Mouse (Mus musculus) myocyte (in vitro differentiated cells): Measurements from ENCODE around the gene Klhl36. TPM values are rescaled to one million over a fixed set of nuclear protein-coding genes. Genes with fewer than 3 reads are reported as not detected.
A peak's percentile ranks its signal among the peaks of the same experiment; 100 is the strongest.

Source experiments
- H3K27me3 ChIP-seq: one replicate; pipeline ENCODE4 v1.6.1; 2011; ENCODE audit not compliant: control insufficient read depth, insufficient read depth, insufficient read length
- H3K36me3 ChIP-seq: one replicate; pipeline ENCODE4 v1.6.1; 2011; ENCODE audit not compliant: control insufficient read depth, insufficient read depth
- H3K4me2 ChIP-seq: one replicate; pipeline ENCODE4 v1.6.1; 2011; ENCODE audit warnings: low read depth, control low read depth
- H3K4me3 ChIP-seq: one replicate; pipeline ENCODE4 v1.5.1; 2011; ENCODE audit warnings: mild to moderate bottlenecking, control low read depth, moderate library complexity
- H3K79me2 ChIP-seq: one replicate; pipeline ENCODE4 v1.6.1; 2011; ENCODE audit not compliant: control insufficient read depth, insufficient read depth
- H3ac ChIP-seq: one replicate; pipeline ENCODE4 v1.6.1; 2011; ENCODE audit not compliant: control insufficient read depth, insufficient read length
- CEBPB ChIP-seq: IDR thresholded peaks from 2 replicates; pipeline ENCODE4 v1.6.1; 2011; ENCODE audit warnings: mild to moderate bottlenecking, moderate library complexity; ENCODE audit not compliant: poor library complexity, insufficient read depth, severe bottlenecking
- MAX ChIP-seq: IDR thresholded peaks from one replicate; pipeline ENCODE4 v1.6.1; 2011; ENCODE audit warnings: low read depth, mild to moderate bottlenecking, control low read depth
- MYOD1 ChIP-seq, 3 experiments: IDR thresholded peaks; one replicate each; pipeline ENCODE4 v1.6.1; 2011; ENCODE audit warnings: control low read depth in 2 of 3, low read depth in 2 of 3, mild to moderate bottlenecking in 2 of 3, moderate library complexity in 1 of 3; ENCODE audit not compliant: insufficient read length in 2 of 3, control insufficient read depth in 1 of 3
- MYOG ChIP-seq, 3 experiments: IDR thresholded peaks; one replicate each; pipeline ENCODE4 v1.6.1; 2011; ENCODE audit warnings: control low read depth in 2 of 3, low read depth in 2 of 3, mild to moderate bottlenecking in 2 of 3; ENCODE audit not compliant: insufficient read length in 2 of 3, control insufficient read depth in 1 of 3, insufficient read depth in 1 of 3
- POLR2A ChIP-seq: IDR thresholded peaks from one replicate; pipeline ENCODE4 v1.6.1; 2011; ENCODE audit warnings: low read depth, mild to moderate bottlenecking, control low read depth, moderate library complexity; ENCODE audit not compliant: insufficient read length
- POLR2AphosphoS2 ChIP-seq: IDR thresholded peaks from one replicate; pipeline ENCODE4 v1.6.1; 2011; ENCODE audit warnings: low read depth, control low read depth; ENCODE audit not compliant: insufficient read length
- REST ChIP-seq: IDR thresholded peaks from one replicate; pipeline ENCODE4 v1.6.1; 2011; ENCODE audit warnings: mild to moderate bottlenecking, control low read depth, moderate library complexity; ENCODE audit not compliant: insufficient read depth, insufficient read length
- SRF ChIP-seq: IDR thresholded peaks from one replicate; pipeline ENCODE4 v1.6.1; 2011; ENCODE audit warnings: low read depth; ENCODE audit not compliant: control insufficient read depth, insufficient read length
- TCF3 ChIP-seq: IDR thresholded peaks from one replicate; pipeline ENCODE4 v1.6.1; 2011; ENCODE audit warnings: low read depth, control low read depth; ENCODE audit not compliant: insufficient read length
- USF1 ChIP-seq: IDR thresholded peaks from one replicate; pipeline ENCODE4 v1.6.1; 2011; ENCODE audit warnings: low read depth, mild to moderate bottlenecking, control low read depth, moderate library complexity
- polyA plus RNA-seq: library from polyadenylated mRNA; unstranded; fragments of >200 nt; fragmentation: generic; extraction: Trizol; gene quantifications from one replicate; pipeline ENCODE4 v1.2.1, GENCODE M21; 2012; ENCODE audit warnings: missing spikeins

Klhl36 gene
- polyA plus RNA-seq, result 4.0 TPM

DNA sequence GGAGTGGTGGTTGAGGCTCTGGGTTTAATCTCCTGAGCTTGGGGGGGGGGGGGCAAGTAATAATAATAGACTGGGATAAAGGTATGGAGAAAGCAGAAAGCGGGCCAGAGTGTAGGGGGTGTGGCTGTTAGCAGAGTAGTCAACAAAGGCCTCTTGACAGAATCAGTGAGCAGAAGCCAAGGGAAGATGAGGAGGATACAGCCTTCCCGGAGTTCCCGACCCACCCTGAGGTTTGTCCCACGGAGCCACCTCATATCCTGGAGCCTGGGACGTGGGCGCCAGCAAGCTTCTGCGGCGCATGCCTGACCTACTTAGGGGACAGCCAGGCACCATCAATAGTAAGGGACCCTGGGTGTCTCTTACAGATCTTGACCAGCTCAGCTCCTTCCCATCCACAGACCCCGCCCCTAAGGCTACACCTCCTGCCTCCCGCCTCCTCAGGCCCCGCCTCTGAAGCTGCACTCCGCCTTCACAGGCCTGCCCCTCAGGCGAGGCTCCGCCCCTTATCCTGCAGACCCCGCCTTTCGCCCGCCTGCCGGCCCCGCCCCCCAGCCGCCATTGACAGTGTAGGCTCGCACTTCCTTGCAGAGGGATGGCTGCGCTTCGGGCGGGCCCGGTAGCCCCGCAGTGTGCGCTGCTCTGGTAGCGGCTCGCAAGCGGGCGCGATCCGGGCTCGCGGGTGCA is at the start of gene Klhl36:
Gene Klhl36 (plus strand): TSS at position 561 of the 684 bp plus-strand sequence.
- H3ac ChIP-seq, result no peak within 1 kb of the TSS

DNA sequence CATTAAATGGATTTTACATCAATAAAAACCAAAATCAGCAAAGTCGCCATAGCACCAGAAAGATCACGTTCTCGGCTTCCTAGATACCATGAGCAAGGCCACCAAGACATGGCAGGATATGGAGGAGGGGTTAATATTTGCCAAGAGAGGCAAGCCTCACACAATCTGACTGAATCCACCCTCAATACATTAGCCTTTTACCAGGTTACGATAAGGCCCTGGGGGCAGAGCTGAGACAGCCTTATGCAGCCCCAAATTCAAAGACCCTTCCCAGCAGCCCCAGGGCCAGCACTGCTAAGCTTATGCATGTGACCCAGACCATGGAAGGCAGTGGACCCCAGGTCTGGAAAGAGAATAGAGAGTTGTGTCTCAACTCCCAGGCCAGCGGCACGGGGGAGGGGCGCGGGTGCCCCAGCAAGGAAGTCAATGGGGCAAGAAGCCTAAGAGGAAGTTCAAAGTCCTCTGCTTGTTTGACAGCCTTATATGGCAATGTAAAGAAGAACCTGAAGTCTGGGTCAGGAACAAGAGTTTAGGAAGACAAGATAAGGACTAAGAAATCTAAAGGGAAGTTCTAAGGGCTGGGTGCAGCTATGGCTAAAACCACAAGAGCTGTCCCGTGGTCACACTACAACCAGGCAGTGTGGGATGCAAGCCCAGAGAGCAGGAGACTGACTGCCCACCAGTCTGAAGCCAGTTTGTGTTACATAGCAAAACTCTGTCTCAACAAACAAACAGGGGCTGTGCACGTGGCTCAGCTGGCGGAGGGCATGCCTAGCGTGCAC is 49.2 kb upstream of the Klhl36 start:
- Histone ChIP-seq H3K79me2 (peaks cover 10% of the 10 kb centered on the region), H3K4me2 (peak overlapping the region; percentile 47), H3K36me3 (peaks cover 8% of the 10 kb centered on the region), H3K27me3 (no peaks in the 10 kb centered on the region), H3ac (no peak overlapping the region), H3K4me3 (no peak overlapping the region)
- TF ChIP-seq MYOD1 (IDR thresholded peaks at IDR 0.05; ENCODE audit: control insufficient read depth in 1 of 3, insufficient read length in 2 of 3, low read depth in 2 of 3) (peak in 1 of 3 experiments; percentile 13), POLR2AphosphoS2 (no peak), CEBPB (no peak), SRF (peak; percentile 42), USF1 (no peak)

More for the DNA sequence above, at the start of gene Klhl36:
- no peaks in the 10 kb centered on the region for H3K79me2 ChIP-seq
- no peaks in the 10 kb centered on the region for H3K36me3 ChIP-seq
- H3K4me2 ChIP-seq, result peak within 1 kb of the TSS; percentile 88
- peaks cover 15% of the 10 kb centered on the region for H3K27me3 ChIP-seq
- H3K4me3 ChIP-seq, result peak within 1 kb of the TSS; percentile 21
- TF ChIP-seq REST (no peak), POLR2A (peak; percentile 75)

DNA sequence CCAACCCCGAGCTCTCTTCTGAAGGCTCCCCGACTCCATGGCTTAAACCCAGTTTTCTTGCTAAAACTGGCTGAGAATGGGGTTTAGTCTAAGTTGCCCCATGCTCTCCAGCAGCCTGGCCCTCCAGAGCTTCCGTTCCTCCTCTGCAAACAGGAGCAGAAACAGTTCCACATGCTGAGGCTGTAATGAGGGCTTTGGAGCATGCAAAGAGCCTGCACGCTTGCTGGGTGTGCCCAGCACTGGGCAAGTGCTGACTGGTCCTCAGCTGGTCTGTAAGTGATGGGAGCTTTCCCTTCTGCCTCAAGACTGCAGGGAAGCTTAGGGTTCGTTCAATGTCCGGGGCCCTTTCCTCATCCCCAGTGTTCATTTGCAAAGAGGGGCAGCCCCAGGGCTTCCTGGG is 45.8 kb upstream of the Klhl36 start:
- no peak overlapping the region for H3K4me3 ChIP-seq
- no peak overlapping the region for H3ac ChIP-seq
- no peaks in the 10 kb centered on the region for H3K27me3 ChIP-seq
- H3K79me2 ChIP-seq, result peaks cover 10% of the 10 kb centered on the region
- peaks cover 8% of the 10 kb centered on the region for H3K36me3 ChIP-seq
- no peak for TF ChIP-seq MYOG (IDR thresholded peaks at IDR 0.05; ENCODE audit: control insufficient read depth in 1 of 3, insufficient read depth in 1 of 3, insufficient read length in 2 of 3, low read depth in 2 of 3)
- no peak for TF ChIP-seq MYOD1 (IDR thresholded peaks at IDR 0.05; ENCODE audit: control insufficient read depth in 1 of 3, insufficient read length in 2 of 3, low read depth in 2 of 3)
- no peak for TF ChIP-seq USF1
- TF ChIP-seq MAX, result no peak
- TF ChIP-seq POLR2A, result no peak
- TF ChIP-seq REST, result no peak
- TF ChIP-seq SRF, result no peak
- H3K4me2 ChIP-seq, result no peak overlapping the region

DNA sequence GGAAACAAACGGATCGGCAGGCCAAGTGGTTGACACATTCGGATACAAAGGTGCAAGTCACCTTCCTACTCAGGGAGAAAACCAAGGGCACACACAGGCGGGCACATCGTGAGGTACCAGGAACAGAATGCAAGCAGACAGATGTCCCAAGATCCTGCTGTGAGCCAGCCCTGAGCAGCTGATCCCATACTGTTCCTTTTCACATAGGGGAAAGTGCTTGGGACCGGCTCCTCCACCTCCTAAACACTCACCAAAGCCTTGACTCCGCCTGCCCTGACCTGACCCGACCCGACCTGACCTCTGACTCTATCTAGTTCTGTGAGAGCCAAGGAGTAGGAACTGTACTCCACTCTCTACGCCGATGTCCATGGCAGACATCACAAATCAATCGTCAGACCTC is 44.6 kb upstream of the Klhl36 start:
- Histone ChIP-seq H3K4me2 (no peak overlapping the region), H3ac (no peak overlapping the region), H3K79me2 (peaks cover 10% of the 10 kb centered on the region), H3K27me3 (no peaks in the 10 kb centered on the region), H3K36me3 (peaks cover 8% of the 10 kb centered on the region), H3K4me3 (no peak overlapping the region)
- TF ChIP-seq MYOG (IDR thresholded peaks at IDR 0.05; ENCODE audit: control insufficient read depth in 1 of 3, insufficient read depth in 1 of 3, insufficient read length in 2 of 3, low read depth in 2 of 3) (no peak), SRF (no peak)

DNA sequence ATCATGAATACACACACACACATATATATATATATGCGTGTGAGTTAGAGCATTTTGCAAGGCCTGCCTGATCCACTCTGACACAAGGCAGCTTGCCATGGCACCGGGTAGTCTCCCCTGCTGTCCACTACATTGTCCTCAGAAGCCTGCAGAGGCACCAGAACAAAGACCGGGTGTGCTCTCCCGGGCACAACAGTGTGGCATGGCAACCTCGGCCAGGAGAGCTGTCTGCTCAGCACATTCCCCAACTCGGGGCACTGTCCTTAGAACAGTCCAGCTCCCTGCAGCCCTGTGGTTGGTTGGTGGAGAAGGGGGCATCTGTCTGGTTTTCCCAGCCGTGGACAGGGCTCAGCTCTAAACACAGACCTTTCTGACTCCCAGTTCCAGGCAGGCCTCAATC is 42.8 kb upstream of the Klhl36 start:
- no peaks in the 10 kb centered on the region for H3K27me3 ChIP-seq

DNA sequence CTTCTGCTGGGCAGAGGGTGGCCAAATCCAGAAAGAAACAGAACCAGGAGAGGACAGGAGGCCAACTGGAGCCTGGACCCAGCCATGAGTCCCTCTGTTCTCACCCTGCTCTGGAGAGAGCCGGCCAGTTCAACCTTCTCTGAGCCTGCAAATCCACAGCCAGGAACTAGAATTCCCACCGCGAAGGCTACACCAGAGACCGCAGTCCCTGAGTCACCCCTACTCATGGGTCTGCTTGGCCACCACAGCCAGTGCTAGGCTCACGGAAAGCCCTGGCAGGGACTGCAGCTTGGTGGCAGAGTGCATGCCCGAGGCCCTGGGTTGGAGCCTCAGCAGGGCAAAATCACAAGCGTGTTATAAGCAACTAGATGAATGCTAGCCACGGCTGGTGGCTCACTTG is 42.1 kb upstream of the Klhl36 start:
- H3K4me2 ChIP-seq, result peak overlapping the region; percentile 15

More for the DNA sequence above, 42.8 kb upstream of the Klhl36 start:
- H3K36me3 ChIP-seq, result peaks cover 8% of the 10 kb centered on the region
- peaks cover 15% of the 10 kb centered on the region for H3K79me2 ChIP-seq
- H3K4me2 ChIP-seq, result peak overlapping the region; percentile 15
- no peak for TF ChIP-seq CEBPB
- no peak for TF ChIP-seq POLR2A
- no peak for TF ChIP-seq POLR2AphosphoS2
- no peak for TF ChIP-seq TCF3
- TF ChIP-seq MYOG (IDR thresholded peaks at IDR 0.05; ENCODE audit: control insufficient read depth in 1 of 3, insufficient read depth in 1 of 3, insufficient read length in 2 of 3, low read depth in 2 of 3), result no peak
- no peak overlapping the region for H3ac ChIP-seq
- no peak overlapping the region for H3K4me3 ChIP-seq

More for the DNA sequence above, 42.1 kb upstream of the Klhl36 start:
- Histone ChIP-seq H3K4me3 (no peak overlapping the region), H3K27me3 (no peaks in the 10 kb centered on the region), H3K36me3 (peaks cover 5% of the 10 kb centered on the region), H3ac (no peak overlapping the region), H3K79me2 (peaks cover 10% of the 10 kb centered on the region)
- peak in 1 of 3 experiments; percentile 9 for TF ChIP-seq MYOG (IDR thresholded peaks at IDR 0.05; ENCODE audit: control insufficient read depth in 1 of 3, insufficient read depth in 1 of 3, insufficient read length in 2 of 3, low read depth in 2 of 3)
- TF ChIP-seq SRF, result no peak
